Mouse (Mus musculus) embryonic facial prominence, embryonic 11.5 days (tissue): ENCODE data around the gene Gper1. TPM values are rescaled to one million over a fixed set of nuclear protein-coding genes. Genes with fewer than 3 reads are reported as not detected.

ENCODE experiments used
- ATAC-seq: fragments of 200-750 bp; cut with Nextera tagmentation; replicated peaks from 2 replicates; pipeline ENCODE4 v1.8.0; 2017; ENCODE audit warnings: low read depth; ENCODE audit not compliant: insufficient number of reproducible peaks, low FRiP score, low TSS enrichment
- DNase-seq: peaks from one replicate; pipeline ENCODE4 v3.0.0-alpha.2; 2015; ENCODE audit warnings: low spot score
- H3K27ac ChIP-seq: fragments of 300-500 bp; sonication (generic); replicated peaks from 2 replicates; pipeline ENCODE4 v1.5.1; 2014; ENCODE audit warnings: mild to moderate bottlenecking, low read depth, low read length, control low read depth
- H3K27me3 ChIP-seq: fragments of 300-500 bp; sonication (generic); 2 replicates; pipeline ENCODE4 v1.6.1; 2014; ENCODE audit warnings: mild to moderate bottlenecking, low read length, moderate library complexity, mixed read lengths; ENCODE audit not compliant: control insufficient read depth, insufficient read depth
- H3K36me3 ChIP-seq: fragments of 300-500 bp; sonication (generic); replicated peaks from 2 replicates; pipeline ENCODE4 v1.6.1; 2014; ENCODE audit warnings: low read depth, mild to moderate bottlenecking, low read length, moderate library complexity, mixed read lengths; ENCODE audit not compliant: control insufficient read depth, insufficient read depth
- H3K4me1 ChIP-seq: fragments of 300-500 bp; sonication (generic); 2 replicates; pipeline ENCODE4 v1.6.1; 2014; ENCODE audit warnings: low read length, mixed read lengths; ENCODE audit not compliant: control insufficient read depth, insufficient read depth
- H3K4me2 ChIP-seq: fragments of 300-500 bp; sonication (generic); 2 replicates; pipeline ENCODE4 v1.6.1; 2014; ENCODE audit warnings: low read depth, mild to moderate bottlenecking, control low read depth, low read length, moderate library complexity
- H3K4me3 ChIP-seq: fragments of 300-500 bp; sonication (generic); 2 replicates; pipeline ENCODE4 v1.5.1; 2014; ENCODE audit warnings: low read depth, low read length, control low read depth
- H3K9ac ChIP-seq: fragments of 300-500 bp; sonication (generic); replicated peaks from 2 replicates; pipeline ENCODE4 v1.6.1; 2014; ENCODE audit warnings: mild to moderate bottlenecking, control low read depth, low read length
- H3K9me3 ChIP-seq: fragments of 300-500 bp; sonication (generic); replicated peaks from 2 replicates; pipeline ENCODE4 v1.6.1; 2016; ENCODE audit warnings: mild to moderate bottlenecking, low read length, inconsistent platforms, mixed read lengths; ENCODE audit not compliant: control insufficient read depth
- WGBS: fragments of 180-500 bp; shearing (Covaris S2); extraction: QIAGEN DNeasy Blood & Tissue Kit; methylation state at CpG from one replicate; pipeline ENCODE4 v1.1.7; 2014; 5-methylcytosine and 5-hydroxymethylcytosine counted together
- polyA plus RNA-seq: library from polyadenylated mRNA; unstranded; fragments of >200 nt; fragmentation: Nextera tagmentation; extraction: Ambion mirVana; gene quantifications from 2 replicates; pipeline ENCODE4 v1.2.1, GENCODE M21; 2014

Gper1 gene
- polyA plus RNA-seq, 1 experiment from 2014 or later = 0.42 TPM

- ATAC-seq = no peak
- Histone ChIP-seq H3K4me1 (no peaks in the 10 kb centered on the region; the same call in 1 of the 2 replicates), H3K27me3 (no peaks in the 10 kb centered on the region), H3K4me2 (no peak within 1 kb of the TSS), H3K4me3 (no peak within 1 kb of the TSS), H3K9me3 (no peaks in the 10 kb centered on the region), H3K9ac (no peak within 1 kb of the TSS), H3K27ac (no peak within 1 kb of the TSS), H3K36me3 (no peaks in the 10 kb centered on the region)
- no peak for DNase-seq
- 60% methylated on average over 6 of the region's 6 CpGs for WGBS
Observed at GRCm38 (mm10) chr5:139404801-139405401, 18.1 kb upstream of the Gper1 start, which contains the start of gene C130050O18Rik. Gene C130050O18Rik (plus strand): TSS chr5:139405280.

GRCm38 (mm10) chr5:139405478-139405877, 17.5 kb upstream of the Gper1 start:
- Histone ChIP-seq H3K36me3 (no peaks in the 10 kb centered on the region), H3K4me2 (no peak overlapping the region), H3K9ac (no peak overlapping the region), H3K9me3 (no peaks in the 10 kb centered on the region), H3K4me3 (no peak overlapping the region), H3K4me1 (no peaks in the 10 kb centered on the region; the same call in 1 of the 2 replicates), H3K27ac (no peak overlapping the region), H3K27me3 (no peaks in the 10 kb centered on the region)
- 0 out of 2 replicates have a peak, but pooled peaks have one; percentile 29 for ATAC-seq
- 71% methylated on average over 7 of the region's 7 CpGs for WGBS
- DNase-seq = no peak

DNA sequence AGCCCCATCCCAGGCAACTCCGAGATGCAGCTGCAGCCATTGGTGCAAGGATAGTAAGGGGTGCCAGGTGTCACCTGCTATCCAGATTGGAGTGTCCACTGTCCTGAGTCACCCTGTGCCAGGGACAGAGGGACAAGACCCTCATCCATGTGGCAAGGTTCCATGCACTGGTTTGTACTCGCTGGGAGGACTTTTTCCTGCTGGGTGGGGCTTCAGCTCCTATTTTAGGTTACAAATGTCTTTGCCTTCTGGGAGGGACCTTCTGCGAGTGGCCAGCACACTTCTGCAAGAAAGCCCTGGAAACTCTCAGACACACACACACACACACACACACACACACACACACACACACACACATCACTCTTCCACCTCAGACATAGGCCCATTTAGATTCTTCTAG, 17.0 kb upstream of the Gper1 start:
- Histone ChIP-seq H3K9ac (no peak overlapping the region), H3K4me3 (no peak overlapping the region)

DNA sequence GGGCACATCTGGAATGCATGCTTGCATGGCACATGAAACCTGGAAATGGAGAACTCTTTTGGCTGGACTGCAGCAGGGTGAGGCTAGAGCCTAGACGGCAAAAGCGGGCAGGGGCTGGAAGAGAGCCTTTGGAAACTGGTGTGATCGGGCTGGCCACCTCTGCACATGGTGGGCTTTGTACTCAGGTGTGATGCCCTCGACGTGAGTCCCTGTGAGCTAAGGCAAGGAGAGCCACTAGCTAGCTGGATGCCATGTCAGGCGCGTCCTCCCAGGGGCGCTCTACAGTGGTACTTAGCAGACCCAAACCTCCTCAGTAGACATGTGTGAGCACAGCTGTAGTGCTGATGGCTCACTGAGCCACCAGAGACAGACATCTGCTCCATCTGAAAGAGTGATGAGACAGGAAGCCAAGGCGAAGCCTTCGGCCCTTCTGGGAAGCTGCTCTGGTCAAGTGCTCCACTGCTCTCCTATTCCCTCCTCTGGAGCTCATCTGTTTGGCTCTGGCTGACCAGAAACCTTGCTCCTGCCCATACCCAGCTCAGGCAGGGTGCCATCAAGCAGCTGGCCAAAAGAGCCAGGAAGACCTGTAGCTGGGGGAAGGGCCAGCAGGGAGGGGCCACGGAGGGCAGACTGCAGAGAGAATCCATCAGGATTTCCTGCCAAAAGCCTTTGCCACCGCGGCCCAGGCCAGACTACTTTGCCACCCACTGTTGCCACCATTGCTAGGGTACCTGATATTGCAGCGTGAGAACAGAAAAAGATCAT, 15.6 kb upstream of the Gper1 start:
- no peaks in the 10 kb centered on the region; the same call in 1 of the 2 replicates for H3K4me1 ChIP-seq
- no peaks in the 10 kb centered on the region for H3K9me3 ChIP-seq
- no peaks in the 10 kb centered on the region for H3K27me3 ChIP-seq
- 81% methylated on average over 14 of the region's 14 CpGs for WGBS
- no peak overlapping the region for H3K27ac ChIP-seq
- no peak overlapping the region for H3K4me3 ChIP-seq
- DNase-seq (no peak), ATAC-seq (no peak)
- no peak overlapping the region for H3K9ac ChIP-seq
- no peak overlapping the region for H3K4me2 ChIP-seq
- no peaks in the 10 kb centered on the region for H3K36me3 ChIP-seq

More for the DNA sequence above, 17.0 kb upstream of the Gper1 start:
- DNase-seq = no peak
- no peaks in the 10 kb centered on the region for H3K9me3 ChIP-seq
- no peak overlapping the region for H3K4me2 ChIP-seq
- WGBS = 85% methylated on average over 3 of the region's 3 CpGs
- H3K27ac ChIP-seq = no peak overlapping the region
- ATAC-seq = 0 out of 2 replicates have a peak, but pooled peaks have one; percentile 10
- H3K36me3 ChIP-seq = no peaks in the 10 kb centered on the region
- H3K4me1 ChIP-seq = no peaks in the 10 kb centered on the region; the same call in 1 of the 2 replicates
- H3K27me3 ChIP-seq = no peaks in the 10 kb centered on the region

- no peaks in the 10 kb centered on the region; the same call in 1 of the 2 replicates for H3K4me1 ChIP-seq
- no peaks in the 10 kb centered on the region for H3K9me3 ChIP-seq
- no peak overlapping the region for H3K27ac ChIP-seq
- no peak overlapping the region for H3K4me3 ChIP-seq
- DNase-seq (no peak), ATAC-seq (no peak)
- H3K36me3 ChIP-seq = no peaks in the 10 kb centered on the region
- no peaks in the 10 kb centered on the region for H3K27me3 ChIP-seq
- no peak overlapping the region for H3K9ac ChIP-seq
- no peak overlapping the region for H3K4me2 ChIP-seq
- WGBS = 84% methylated on average over 7 of the region's 7 CpGs
Observed at GRCm38 (mm10) chr5:139408511-139408910, 14.4 kb upstream of the Gper1 start.

DNA sequence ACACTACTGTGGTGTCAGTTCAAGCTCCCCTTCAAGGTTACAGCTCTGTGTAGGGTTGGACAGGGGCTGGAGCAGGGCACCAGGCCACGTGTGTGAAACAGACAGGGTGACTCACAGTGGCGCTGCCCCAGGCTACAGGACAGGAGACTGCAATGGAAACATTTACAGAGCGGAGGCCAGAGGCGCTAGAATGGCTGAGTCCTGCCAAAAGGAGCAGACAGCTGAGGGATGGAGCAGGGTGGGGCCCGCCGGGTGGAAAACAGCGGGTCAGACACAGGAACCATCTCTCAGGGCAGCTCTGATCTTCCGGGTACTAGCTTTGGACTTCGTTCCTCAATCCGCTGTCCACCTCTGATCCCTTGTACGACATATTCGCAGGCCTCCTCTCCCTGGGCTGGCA, 13.5 kb upstream of the Gper1 start:
- Histone ChIP-seq H3K9ac (no peak overlapping the region), H3K27me3 (no peaks in the 10 kb centered on the region), H3K4me2 (no peak overlapping the region), H3K36me3 (no peaks in the 10 kb centered on the region), H3K4me1 (no peaks in the 10 kb centered on the region; the same call in 1 of the 2 replicates), H3K4me3 (no peak overlapping the region), H3K27ac (no peak overlapping the region), H3K9me3 (no peaks in the 10 kb centered on the region)
- no peak for DNase-seq
- 80% methylated on average over 12 of the region's 12 CpGs for WGBS
- ATAC-seq = no peak

- Histone ChIP-seq H3K4me2 (no peak overlapping the region), H3K36me3 (no peaks in the 10 kb centered on the region), H3K4me1 (no peaks in the 10 kb centered on the region; the same call in 1 of the 2 replicates), H3K9me3 (no peaks in the 10 kb centered on the region), H3K9ac (no peak overlapping the region), H3K27me3 (no peaks in the 10 kb centered on the region), H3K27ac (no peak overlapping the region), H3K4me3 (no peak overlapping the region)
- DNase-seq (no peak), ATAC-seq (no peak)
- WGBS = 77% methylated on average over 4 of the region's 4 CpGs
Observed at GRCm38 (mm10) chr5:139410056-139410455, 12.9 kb upstream of the Gper1 start.

GRCm38 (mm10) chr5:139411117-139411516, 11.8 kb upstream of the Gper1 start:
- Histone ChIP-seq H3K4me1 (no peaks in the 10 kb centered on the region), H3K4me2 (no peak overlapping the region), H3K27ac (no peak overlapping the region), H3K36me3 (no peaks in the 10 kb centered on the region), H3K4me3 (no peak overlapping the region), H3K9ac (no peak overlapping the region), H3K27me3 (no peaks in the 10 kb centered on the region), H3K9me3 (no peaks in the 10 kb centered on the region)
- WGBS = 94% methylated on average over 6 of the region's 6 CpGs
- ATAC-seq (no peak), DNase-seq (no peak)
